Mouse (Mus musculus): ENCODE data around the gene Olfr1353. TPM values are rescaled to one million over a fixed set of nuclear protein-coding genes. Genes with fewer than 3 reads are reported as not detected.
"Not testable (repeated sequence)": the region's sequence is repeated elsewhere in the genome, so short reads cannot be mapped to it uniquely, and the experiment has no call there.

Olfr1353 gene
- not detected for total RNA-seq (2021)

- DNase-seq, result not testable (repeated sequence)
These were observed at the start of gene Olfr1353 for GRCm38 (mm10) chr10:78963009-78963408. Gene Olfr1353, plus strand, starts transcription at chr10:78963309.

GRCm38 (mm10) chr10:78950336-78950735 lies 12.8 kb upstream of the Olfr1353 start, which contains the start of gene Olfr8:
Gene Olfr8, plus strand, starts transcription at chr10:78950636.
- not testable (repeated sequence) for DNase-seq

GRCm38 (mm10) chr10:78980750-78981149 lies 17.6 kb downstream of the Olfr1353 start, which contains the start of gene Olfr1352:
Gene Olfr1352, plus strand, starts transcription at chr10:78981050.
- DNase-seq, result no peak

GRCm38 (mm10) chr10:79012172-79012571 lies 49.1 kb downstream of the Olfr1353 start, which contains the start of gene Olfr1351:
Gene Olfr1351, plus strand, starts transcription at chr10:79012472.
- DNase-seq, result no peak

Other genes with a start within 250 kb of the Olfr1353 start
- gene Casp14, start 245.0 kb upstream of the Olfr1353 start, total RNA-seq (2021), result not detected
- gene Ccdc105, start 210.2 kb upstream of the Olfr1353 start, total RNA-seq (2021), result under 1 TPM; 0.23 to 0.60 TPM
- gene Slc1a6, start 182.8 kb upstream of the Olfr1353 start, total RNA-seq (2021), result 10 to 100 TPM in 1 of 2 experiments, 1 to 10 TPM in 1; 9.7 to 11.5 TPM
- gene Olfr1356, start 111.1 kb upstream of the Olfr1353 start, total RNA-seq (2021), result not detected
- not detected for gene Olfr1355, start 87.8 kb upstream of the Olfr1353 start, total RNA-seq (2021)
- gene Olfr1354, start 50.1 kb upstream of the Olfr1353 start, total RNA-seq (2021), result not detected
- gene Olfr8, start 12.7 kb upstream of the Olfr1353 start, total RNA-seq (2021), result not detected
- gene Olfr1352, start 17.7 kb downstream of the Olfr1353 start, total RNA-seq (2021), result not detected
- gene Olfr1351, start 49.2 kb downstream of the Olfr1353 start, total RNA-seq (2021), result not detected
- not detected for gene Olfr57, start 65.4 kb downstream of the Olfr1353 start, total RNA-seq (2021)
- 10 to 100 TPM; 24.3 to 26.7 TPM for gene 2610008E11Rik, start 134.3 kb downstream of the Olfr1353 start, total RNA-seq (2021)
- not detected for gene Vmn2r80, start 185.5 kb downstream of the Olfr1353 start, total RNA-seq (2021)